Mouse (Mus musculus): ENCODE results near the gene Ccdc167. TPM values are rescaled to one million over a fixed set of nuclear protein-coding genes. Genes with fewer than 3 reads are reported as not detected.

Gene Ccdc167
- polyA plus RNA-seq, 1 experiment from 2014 or later: 4.6 TPM

- no peak overlapping the region for H3K4me2 ChIP-seq (ENCODE audit: low read depth, low read length)
- H3K4me3 ChIP-seq (ENCODE audit: low read depth, low read length): no peak overlapping the region
- H3K36me3 ChIP-seq (replicated peaks; ENCODE audit: insufficient read depth, low read length): no peaks in the 10 kb centered on the region
- no peak overlapping the region for H3K9ac ChIP-seq (replicated peaks)
- no peaks in the 10 kb centered on the region for H3K9me3 ChIP-seq (ENCODE audit: low read length)
- ATAC-seq: no peak
- H3K27me3 ChIP-seq (ENCODE audit: insufficient read depth, low read length): no peaks in the 10 kb centered on the region
- 83% methylated on average over 10 of the region's 10 CpGs for WGBS (ENCODE audit: insufficient replicate concordance)
- TF ChIP-seq CTCF (IDR thresholded peaks at IDR 0.05; ENCODE audit: low read depth) (no peak), EP300 (IDR thresholded peaks at IDR 0.05; ENCODE audit: low read depth) (no peak)
- H3K4me1 ChIP-seq (ENCODE audit: insufficient read depth): no peaks in the 10 kb centered on the region
- no peak for DNase-seq
- no peak overlapping the region for H3K27ac ChIP-seq (ENCODE audit: low read depth)
Observed at GRCm38 (mm10) chr17:29756381-29756780, 39.5 kb upstream of the Ccdc167 start.

GRCm38 (mm10) chr17:29754510-29754909 lies 37.7 kb upstream of the Ccdc167 start:
- H3K4me2 ChIP-seq (ENCODE audit: low read depth, low read length): no peak overlapping the region
- H3K27ac ChIP-seq (ENCODE audit: low read depth): no peak overlapping the region
- 69% methylated on average over 4 of the region's 4 CpGs for WGBS (ENCODE audit: insufficient replicate concordance)
- no peaks in the 10 kb centered on the region for H3K4me1 ChIP-seq (ENCODE audit: insufficient read depth)
- no peaks in the 10 kb centered on the region for H3K9me3 ChIP-seq (ENCODE audit: low read length)
- no peak overlapping the region for H3K9ac ChIP-seq (replicated peaks)
- H3K36me3 ChIP-seq (replicated peaks; ENCODE audit: insufficient read depth, low read length): no peaks in the 10 kb centered on the region
- H3K27me3 ChIP-seq (ENCODE audit: insufficient read depth, low read length): no peaks in the 10 kb centered on the region
- TF ChIP-seq EP300 (IDR thresholded peaks at IDR 0.05; ENCODE audit: low read depth) (no peak), CTCF (IDR thresholded peaks at IDR 0.05; ENCODE audit: low read depth) (peak; percentile 15; the same call in 1 of the 2 replicates)
- DNase-seq (no peak), ATAC-seq (no peak)
- H3K4me3 ChIP-seq (ENCODE audit: low read depth, low read length): no peak overlapping the region

- WGBS (ENCODE audit: insufficient replicate concordance): 70% methylated on average over 6 of the region's 6 CpGs
- no peak overlapping the region for H3K27ac ChIP-seq (ENCODE audit: low read depth)
- H3K27me3 ChIP-seq (ENCODE audit: insufficient read depth, low read length): 0 out of 2 replicates have a peak, but pooled peaks cover 3% of the 10 kb centered on the region
- TF ChIP-seq CTCF (IDR thresholded peaks at IDR 0.05; ENCODE audit: low read depth): no peak
- no peak for TF ChIP-seq EP300 (IDR thresholded peaks at IDR 0.05; ENCODE audit: low read depth)
- no peak overlapping the region for H3K4me3 ChIP-seq (ENCODE audit: low read depth, low read length)
- no peak overlapping the region for H3K9ac ChIP-seq (replicated peaks)
- no peak for DNase-seq
- no peaks in the 10 kb centered on the region for H3K9me3 ChIP-seq (ENCODE audit: low read length)
- no peaks in the 10 kb centered on the region for H3K4me1 ChIP-seq (ENCODE audit: insufficient read depth)
- H3K4me2 ChIP-seq (ENCODE audit: low read depth, low read length): no peak overlapping the region
- no peak for ATAC-seq
- no peaks in the 10 kb centered on the region for H3K36me3 ChIP-seq (replicated peaks; ENCODE audit: insufficient read depth, low read length)
Observed at GRCm38 (mm10) chr17:29747466-29747865, 30.6 kb upstream of the Ccdc167 start.

GRCm38 (mm10) chr17:29737849-29738804 lies 21.3 kb upstream of the Ccdc167 start:
- H3K4me1 ChIP-seq (ENCODE audit: insufficient read depth): no peaks in the 10 kb centered on the region
- no peaks in the 10 kb centered on the region for H3K27me3 ChIP-seq (ENCODE audit: insufficient read depth, low read length)
- H3K4me3 ChIP-seq (ENCODE audit: low read depth, low read length): no peak overlapping the region
- WGBS (ENCODE audit: insufficient replicate concordance): 32% methylated on average over 22 of the region's 22 CpGs
- no peaks in the 10 kb centered on the region for H3K9me3 ChIP-seq (ENCODE audit: low read length)
- peak; percentile 25 for TF ChIP-seq CTCF (IDR thresholded peaks at IDR 0.05; ENCODE audit: low read depth)
- TF ChIP-seq EP300 (IDR thresholded peaks at IDR 0.05; ENCODE audit: low read depth): no peak
- H3K4me2 ChIP-seq (ENCODE audit: low read depth, low read length): no peak overlapping the region
- DNase-seq: peak; percentile 52
- no peaks in the 10 kb centered on the region for H3K36me3 ChIP-seq (replicated peaks; ENCODE audit: insufficient read depth, low read length)
- H3K9ac ChIP-seq (replicated peaks): no peak overlapping the region
- no peak overlapping the region for H3K27ac ChIP-seq (ENCODE audit: low read depth)
- ATAC-seq: no peak

- Histone ChIP-seq H3K4me3 (ENCODE audit: low read depth, low read length) (no peak overlapping the region), H3K36me3 (replicated peaks; ENCODE audit: insufficient read depth, low read length) (no peaks in the 10 kb centered on the region), H3K27ac (ENCODE audit: low read depth) (no peak overlapping the region), H3K27me3 (ENCODE audit: insufficient read depth, low read length) (no peaks in the 10 kb centered on the region), H3K9me3 (ENCODE audit: low read length) (no peaks in the 10 kb centered on the region), H3K4me2 (ENCODE audit: low read depth, low read length) (no peak overlapping the region), H3K9ac (replicated peaks) (no peak overlapping the region), H3K4me1 (ENCODE audit: insufficient read depth) (no peaks in the 10 kb centered on the region)
- DNase-seq (no peak), ATAC-seq (no peak)
- TF ChIP-seq EP300 (IDR thresholded peaks at IDR 0.05; ENCODE audit: low read depth) (no peak), CTCF (IDR thresholded peaks at IDR 0.05; ENCODE audit: low read depth) (no peak)
- WGBS (ENCODE audit: insufficient replicate concordance): 80% methylated on average over 15 of the region's 15 CpGs
Observed at GRCm38 (mm10) chr17:29736448-29737014, 19.7 kb upstream of the Ccdc167 start.

GRCm38 (mm10) chr17:29732522-29732921 lies 15.7 kb upstream of the Ccdc167 start:
- Histone ChIP-seq H3K4me2 (ENCODE audit: low read depth, low read length) (no peak overlapping the region), H3K9ac (replicated peaks) (no peak overlapping the region), H3K27ac (ENCODE audit: low read depth) (no peak overlapping the region), H3K9me3 (ENCODE audit: low read length) (no peaks in the 10 kb centered on the region), H3K4me1 (ENCODE audit: insufficient read depth) (peaks cover 9% of the 10 kb centered on the region; the same call in 1 of the 2 replicates), H3K4me3 (ENCODE audit: low read depth, low read length) (no peak overlapping the region), H3K27me3 (ENCODE audit: insufficient read depth, low read length) (no peaks in the 10 kb centered on the region), H3K36me3 (replicated peaks; ENCODE audit: insufficient read depth, low read length) (no peaks in the 10 kb centered on the region)
- ATAC-seq: no peak
- 75% methylated on average over 2 of the region's 2 CpGs for WGBS (ENCODE audit: insufficient replicate concordance)
- no peak for TF ChIP-seq CTCF (IDR thresholded peaks at IDR 0.05; ENCODE audit: low read depth)
- TF ChIP-seq EP300 (IDR thresholded peaks at IDR 0.05; ENCODE audit: low read depth): no peak
- no peak for DNase-seq

Measured in liver, postnatal 0 days (tissue).